Mouse (Mus musculus) lung, postnatal 0 days (tissue): Measurements from ENCODE around the gene Crybb1.

ENCODE experiments used
- CTCF ChIP-seq: IDR thresholded peaks from 2 replicates; pipeline ENCODE4 v1.5.1; 2016; ENCODE audit warnings: antibody characterized with exemption, mild to moderate bottlenecking
- EP300 ChIP-seq: IDR thresholded peaks from 2 replicates; pipeline ENCODE4 v1.6.1; 2016; ENCODE audit warnings: antibody characterized with exemption, mild to moderate bottlenecking, control low read depth

- TF ChIP-seq EP300 (no peak), CTCF (no peak)
These were observed 26.1 kb downstream of the Crybb1 start for GRCm38 (mm10) chr5:112281676-112282075.
